Mouse (Mus musculus) right cerebral cortex, postnatal 25 days (tissue): Measurements from ENCODE around the gene Tnnt3.

Experiments used
- DNase-seq: peaks from one replicate; pipeline ENCODE4 v3.0.0; 2022

Gene Tnnt3

GRCm38 (mm10) chr7:142476795-142477452, 21.7 kb upstream of the Tnnt3 start:
- DNase-seq: no peak

- no peak for DNase-seq
Measured at GRCm38 (mm10) chr7:142478001-142478400, 20.6 kb upstream of the Tnnt3 start.

- no peak for DNase-seq
Measured at GRCm38 (mm10) chr7:142478574-142478973, 20.1 kb upstream of the Tnnt3 start.

GRCm38 (mm10) chr7:142479307-142479706, 19.3 kb upstream of the Tnnt3 start:
- DNase-seq: no peak

- DNase-seq: no peak
Measured at GRCm38 (mm10) chr7:142479886-142480285, 18.8 kb upstream of the Tnnt3 start.

- DNase-seq: no peak
Measured at GRCm38 (mm10) chr7:142480661-142481060, 18.0 kb upstream of the Tnnt3 start.

- DNase-seq: no peak
Measured at GRCm38 (mm10) chr7:142481186-142481567, 17.5 kb upstream of the Tnnt3 start.

- DNase-seq: no peak
Measured at GRCm38 (mm10) chr7:142481568-142482255, 16.9 kb upstream of the Tnnt3 start.

- DNase-seq: no peak
Measured at GRCm38 (mm10) chr7:142482256-142482609, 16.4 kb upstream of the Tnnt3 start.

- DNase-seq: no peak
Measured at GRCm38 (mm10) chr7:142483136-142483535, 15.5 kb upstream of the Tnnt3 start.

- no peak for DNase-seq
Measured at GRCm38 (mm10) chr7:142484780-142485179, 13.9 kb upstream of the Tnnt3 start.

- no peak for DNase-seq
Measured at GRCm38 (mm10) chr7:142486751-142487162, 11.9 kb upstream of the Tnnt3 start.

GRCm38 (mm10) chr7:142487341-142487859, 11.2 kb upstream of the Tnnt3 start:
- no peak for DNase-seq

- no peak for DNase-seq
Measured at GRCm38 (mm10) chr7:142488053-142488452, 10.6 kb upstream of the Tnnt3 start.

GRCm38 (mm10) chr7:142493535-142493934, 5.1 kb upstream of the Tnnt3 start:
- DNase-seq: no peak

- DNase-seq: no peak
Measured at GRCm38 (mm10) chr7:142496158-142496557, 2.5 kb upstream of the Tnnt3 start.

GRCm38 (mm10) chr7:142496800-142497199, 1.8 kb upstream of the Tnnt3 start:
- no peak for DNase-seq

- no peak for DNase-seq
Measured at GRCm38 (mm10) chr7:142497775-142498174, 861 bp upstream of the Tnnt3 start.

GRCm38 (mm10) chr7:142499010-142499721, 530 bp downstream of the Tnnt3 start:
- no peak for DNase-seq

GRCm38 (mm10) chr7:142500032-142500431, 1.4 kb downstream of the Tnnt3 start:
- DNase-seq: no peak

GRCm38 (mm10) chr7:142503206-142503605, 4.6 kb downstream of the Tnnt3 start:
- no peak for DNase-seq

- no peak for DNase-seq
Measured at GRCm38 (mm10) chr7:142505942-142506341, 7.3 kb downstream of the Tnnt3 start.

GRCm38 (mm10) chr7:142506501-142506900, 7.9 kb downstream of the Tnnt3 start:
- no peak for DNase-seq

GRCm38 (mm10) chr7:142507453-142507852, 8.8 kb downstream of the Tnnt3 start:
- no peak for DNase-seq
